Mouse (Mus musculus) olfactory bulb, adult 2 months (tissue): Measurements from ENCODE around the gene Cisd3. TPM values are rescaled to one million over a fixed set of nuclear protein-coding genes. Genes with fewer than 3 reads are reported as not detected.

Experiments used
- H3K27ac ChIP-seq: fragments of 200-500 bp; 2 replicates; pipeline ENCODE4 v1.5.1; 2012; ENCODE audit warnings: low read depth, low read length; ENCODE audit not compliant: insufficient read depth
- H3K4me1 ChIP-seq: fragments of 200-500 bp; 2 replicates; pipeline ENCODE4 v1.6.1; 2012; ENCODE audit warnings: low read length; ENCODE audit not compliant: control insufficient read depth, insufficient read depth
- H3K4me3 ChIP-seq: fragments of 200-500 bp; 2 replicates; pipeline ENCODE4 v1.5.1; 2012; ENCODE audit warnings: mild to moderate bottlenecking, low read depth, low read length, moderate library complexity; ENCODE audit not compliant: insufficient read depth
- CTCF ChIP-seq: fragments of 200-500 bp; IDR thresholded peaks from 2 replicates; pipeline ENCODE4 v1.5.1; 2012; ENCODE audit warnings: low read depth, mild to moderate bottlenecking, low read length, moderate library complexity; ENCODE audit not compliant: insufficient read depth
- POLR2A ChIP-seq: fragments of 200-500 bp; IDR thresholded peaks from 2 replicates; pipeline ENCODE4 v1.6.1; 2012; ENCODE audit warnings: mild to moderate bottlenecking, low read depth, low read length, moderate library complexity; ENCODE audit not compliant: insufficient read depth
- WGBS: fragments of 180-500 bp; shearing (Covaris S2); methylation state at CpG from one replicate; pipeline ENCODE4 v1.1.7; 2018; 5-methylcytosine and 5-hydroxymethylcytosine counted together
- polyA plus RNA-seq: library from polyadenylated mRNA; stranded (reverse); fragments of >200 nt; gene quantifications from 2 replicates; pipeline ENCODE4 v1.2.4, GENCODE M21; 2012; ENCODE audit warnings: low replicate concordance; ENCODE audit not compliant: missing spikeins, insufficient read depth, insufficient read length

Gene Cisd3
- polyA plus RNA-seq, 1 experiment: not detected

DNA sequence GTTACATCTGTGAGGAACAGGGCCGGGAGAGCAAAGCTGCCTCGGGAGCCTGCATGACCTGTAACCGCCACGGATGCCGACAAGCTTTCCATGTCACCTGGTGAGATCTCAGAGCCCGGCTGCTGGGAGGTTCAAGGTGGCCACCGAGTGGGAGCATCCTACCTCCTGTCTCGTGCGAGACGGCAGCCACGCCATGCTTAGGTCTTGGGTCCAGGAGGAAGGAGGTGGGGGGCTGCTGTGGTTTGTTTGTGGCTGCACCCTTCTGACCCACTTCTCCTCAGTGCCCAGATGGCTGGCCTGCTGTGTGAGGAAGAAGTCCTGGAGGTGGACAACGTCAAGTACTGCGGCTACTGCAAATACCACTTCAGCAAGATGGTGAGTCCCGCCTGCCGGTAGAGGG, 18.8 kb upstream of the Cisd3 start:
- TF ChIP-seq POLR2A (no peak), CTCF (no peak)
- no peak overlapping the region for H3K4me3 ChIP-seq
- no peak overlapping the region for H3K27ac ChIP-seq
- peaks cover 53% of the 10 kb centered on the region for H3K4me1 ChIP-seq
- WGBS: 92% methylated on average over 15 of the region's 15 CpGs

DNA sequence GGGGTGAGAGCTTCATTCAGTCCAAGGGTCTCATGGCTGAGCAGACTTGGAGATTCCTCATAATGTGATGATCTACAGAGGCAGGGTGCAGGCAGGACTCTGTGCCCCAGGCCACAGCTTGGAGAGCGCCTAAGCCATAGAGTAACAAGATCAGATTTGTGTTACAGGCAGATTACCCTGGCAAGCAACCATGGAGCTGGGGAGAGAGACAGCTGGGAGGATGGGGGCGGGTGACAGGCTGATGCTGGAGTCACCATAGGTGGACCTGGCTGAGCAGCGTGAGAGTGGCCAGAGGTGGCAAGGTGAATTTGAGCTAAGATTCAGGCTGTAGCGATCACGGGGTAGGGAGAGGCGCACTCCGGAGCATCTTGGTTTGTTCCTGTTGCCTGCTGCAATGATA, 17.5 kb upstream of the Cisd3 start:
- Histone ChIP-seq H3K4me3 (no peak overlapping the region), H3K27ac (no peak overlapping the region), H3K4me1 (peaks cover 49% of the 10 kb centered on the region)
- WGBS: 81% methylated on average over 7 of the region's 7 CpGs
- TF ChIP-seq POLR2A (no peak), CTCF (no peak)

- Histone ChIP-seq H3K4me3 (0 out of 2 replicates have a peak overlapping the region, but pooled peaks have one; percentile 11), H3K4me1 (peaks cover 49% of the 10 kb centered on the region), H3K27ac (peak overlapping the region; percentile 29)
- 18% methylated on average over 15 of the region's 15 CpGs for WGBS
- no peak for TF ChIP-seq POLR2A
- no peak for TF ChIP-seq CTCF
These were observed 16.4 kb upstream of the Cisd3 start for GRCm38 (mm10) chr11:97669268-97669667.

DNA sequence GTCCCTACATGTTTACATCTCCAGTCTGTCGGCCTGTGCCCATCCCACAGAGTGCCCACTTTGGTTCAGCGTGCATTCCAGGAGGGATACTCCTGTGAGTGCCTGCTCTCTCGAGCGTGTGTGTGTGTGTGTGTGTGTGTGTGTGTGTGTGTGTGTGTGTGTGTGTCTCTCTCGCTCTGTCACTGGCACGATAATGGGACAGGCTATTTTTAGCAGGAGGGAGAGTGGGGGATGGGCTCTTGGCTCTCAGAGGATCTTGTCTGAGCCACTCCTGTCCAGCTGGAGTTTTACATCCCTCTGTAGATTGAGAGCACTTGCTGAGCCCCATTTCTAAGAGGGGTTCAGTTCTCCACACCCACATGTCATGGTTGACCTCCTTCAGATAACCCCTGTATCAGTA, 15.8 kb upstream of the Cisd3 start:
- Histone ChIP-seq H3K4me3 (no peak overlapping the region), H3K4me1 (peaks cover 46% of the 10 kb centered on the region), H3K27ac (peak overlapping the region; percentile 29; the same call in 1 of the 2 replicates)
- TF ChIP-seq CTCF (no peak), POLR2A (no peak)
- 19% methylated on average over 6 of the region's 6 CpGs for WGBS

GRCm38 (mm10) chr11:97670234-97671176, 15.1 kb upstream of the Cisd3 start:
- WGBS: 70% methylated on average over 13 of the region's 13 CpGs
- TF ChIP-seq CTCF: no peak
- H3K4me3 ChIP-seq: no peak overlapping the region
- peaks cover 40% of the 10 kb centered on the region for H3K4me1 ChIP-seq
- H3K27ac ChIP-seq: no peak overlapping the region

- H3K4me3 ChIP-seq: no peak overlapping the region
- WGBS: 37% methylated on average over 2 of the region's 2 CpGs
- TF ChIP-seq POLR2A: no peak
- TF ChIP-seq CTCF: no peak
- peaks cover 41% of the 10 kb centered on the region for H3K4me1 ChIP-seq
- H3K27ac ChIP-seq: no peak overlapping the region
These were observed 14.5 kb upstream of the Cisd3 start for GRCm38 (mm10) chr11:97671177-97671527.

GRCm38 (mm10) chr11:97673148-97673547, 12.5 kb upstream of the Cisd3 start:
- no peak; the same call in 1 of the 2 replicates for TF ChIP-seq CTCF
- no peak for TF ChIP-seq POLR2A
- 90% methylated on average over 11 of the region's 11 CpGs for WGBS
- H3K4me1 ChIP-seq: peaks cover 57% of the 10 kb centered on the region
- H3K4me3 ChIP-seq: no peak overlapping the region
- no peak overlapping the region for H3K27ac ChIP-seq

- H3K4me3 ChIP-seq: no peak overlapping the region
- no peak for TF ChIP-seq CTCF
- no peak for TF ChIP-seq POLR2A
- WGBS: 86% methylated on average over 15 of the region's 15 CpGs
- H3K4me1 ChIP-seq: peaks cover 31% of the 10 kb centered on the region
- no peak overlapping the region for H3K27ac ChIP-seq
These were observed 9.4 kb upstream of the Cisd3 start for GRCm38 (mm10) chr11:97676050-97676754.

- Histone ChIP-seq H3K4me1 (peaks cover 26% of the 10 kb centered on the region), H3K27ac (no peak overlapping the region)
- 31% methylated on average over 15 of the region's 15 CpGs for WGBS
These were observed 8.2 kb upstream of the Cisd3 start for GRCm38 (mm10) chr11:97677381-97677780.

More at GRCm38 (mm10) chr11:97677381-97677780, 8.2 kb upstream of the Cisd3 start:
- TF ChIP-seq CTCF: no peak
- TF ChIP-seq POLR2A: no peak
- H3K4me3 ChIP-seq: no peak overlapping the region
